Mouse (Mus musculus) ES-Bruce4 (cell line): ENCODE measurements at regions not wholly inside any gene's neighbourhood (a gene's known extent, or its start where the extent isn't known, plus 50 kb on each side); places are given as distances from the start of the nearest gene placed in this dataset.

Source experiments
- CTCF ChIP-seq: IDR thresholded peaks from one replicate; pipeline ENCODE4 v1.8.1; 2011; ENCODE audit warnings: low read depth, low read length
- EP300 ChIP-seq: IDR thresholded peaks from 2 replicates; pipeline ENCODE4 v1.6.1; 2011; ENCODE audit warnings: low read depth, low read length; ENCODE audit not compliant: insufficient read depth
- POLR2A ChIP-seq: IDR thresholded peaks from one replicate; pipeline ENCODE4 v1.8.1; 2011; ENCODE audit warnings: low read length; ENCODE audit not compliant: insufficient read depth

- no peak for TF ChIP-seq POLR2A
- no peak for TF ChIP-seq CTCF
- TF ChIP-seq EP300: no peak
Measured at GRCm38 (mm10) chr2:166467137-166467536, 246.5 kb downstream of the Prex1 start.
